Mouse (Mus musculus) gonadal fat pad, adult 2 months (tissue): ENCODE measurements around the gene 2900026A02Rik. TPM values are rescaled to one million over a fixed set of nuclear protein-coding genes. Genes with fewer than 3 reads are reported as not detected.

Experiments used
- DNase-seq: peaks from one replicate; pipeline ENCODE4 v3.0.0-alpha.2; 2012; ENCODE audit warnings: low read depth
- polyA plus RNA-seq: library from polyadenylated mRNA; depleted of rRNA; stranded (reverse); fragments of >200 nt; gene quantifications from 2 replicates; pipeline ENCODE4 v1.2.3, GENCODE M21; 2012; rRNA removed

2900026A02Rik gene
- polyA plus RNA-seq, 1 experiment = 16.7 TPM

DNA sequence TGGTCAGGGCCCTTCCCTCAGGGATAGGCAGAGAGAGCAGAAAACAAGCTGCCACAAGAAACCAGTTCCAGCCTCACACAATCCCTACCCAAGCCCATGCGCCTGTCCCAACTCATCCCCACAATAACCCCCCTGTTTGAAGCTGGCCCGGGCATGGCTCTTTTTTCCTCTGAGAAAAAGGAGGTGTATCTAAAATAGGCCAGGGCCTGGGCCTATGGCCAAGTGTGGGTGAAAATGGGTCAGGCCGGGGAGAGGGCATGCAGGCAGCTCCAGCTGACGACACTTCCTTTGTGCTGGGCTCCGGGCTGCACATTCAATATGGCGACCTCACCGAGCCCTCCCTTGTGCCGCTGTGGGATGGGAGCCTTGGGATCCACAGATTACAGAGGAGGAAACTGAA lies 177.5 kb downstream of the 2900026A02Rik start:
- DNase-seq = no peak

GRCm38 (mm10) chr5:113041567-113042071 lies 179.4 kb downstream of the 2900026A02Rik start:
- DNase-seq = peak; percentile 20

DNA sequence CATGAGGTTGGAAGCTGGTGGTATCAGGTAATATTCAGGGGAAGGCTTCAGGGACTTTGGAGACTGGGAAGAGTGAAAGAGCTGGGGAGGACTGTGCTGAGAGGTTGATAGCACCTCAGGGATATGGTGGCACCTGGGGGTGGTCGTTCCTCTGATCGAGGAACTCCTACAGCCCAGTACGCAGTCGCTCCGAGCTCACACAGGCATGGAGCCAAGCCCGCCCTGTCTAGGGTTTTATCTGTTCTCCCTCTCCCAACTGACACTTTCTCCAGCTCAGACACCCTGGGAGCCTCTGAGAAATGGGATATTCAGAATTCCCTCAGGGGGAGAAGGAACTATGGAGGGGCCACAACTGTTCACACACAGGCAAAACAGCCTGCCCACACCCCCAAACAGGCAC lies 180.3 kb downstream of the 2900026A02Rik start:
- DNase-seq = no peak

DNA sequence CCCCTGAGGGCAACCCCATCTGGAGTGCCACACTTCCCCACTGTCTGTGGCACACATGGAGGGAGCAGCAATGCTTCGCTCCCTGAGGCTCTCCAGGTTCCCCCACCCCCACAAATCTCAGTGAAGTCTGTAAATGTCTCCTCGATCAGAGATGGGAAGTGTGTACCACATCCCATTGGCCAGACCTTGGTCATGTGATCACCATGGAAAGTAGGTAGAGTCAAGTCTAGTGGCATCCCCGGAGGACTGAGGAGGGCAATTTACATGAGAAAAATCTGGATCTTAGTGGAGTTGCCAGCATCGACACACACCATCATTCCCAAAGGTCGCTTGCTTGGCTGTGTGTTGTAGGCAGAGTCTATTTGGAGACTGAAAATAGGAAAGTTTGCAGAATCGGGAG lies 182.4 kb downstream of the 2900026A02Rik start:
- DNase-seq = no peak

Other genes starting within 250 kb of the 2900026A02Rik start
- gene Grk3, start 205.4 kb downstream of the 2900026A02Rik start, polyA plus RNA-seq = 8.5 and 11.2 TPM in 2 replicates
- gene Crybb2, start 151.1 kb downstream of the 2900026A02Rik start, polyA plus RNA-seq = not detected in 2 replicates
- 2.1 and 3.5 TPM in 2 replicates for gene Crybb3, start 139.7 kb downstream of the 2900026A02Rik start, polyA plus RNA-seq
- not detected in 2 replicates for gene Tmem211, start 5.7 kb upstream of the 2900026A02Rik start, polyA plus RNA-seq
- 10.4 and 10.6 TPM in 2 replicates for gene Sgsm1, start 89.5 kb upstream of the 2900026A02Rik start, polyA plus RNA-seq
- gene Aym1, start 136.1 kb upstream of the 2900026A02Rik start, polyA plus RNA-seq = not detected in 2 replicates